Comparison of ENCODE assay signal across 12 mouse cellular contexts in genomic region chr5:42969621-42970020, GRCm38 (mm10).
"Had no signal": no experiment of that assay in that cellular context is flagged by ENCODE, and none has a peak within 500 bp of the region (broad histone marks: within the 10 kb centered on the region; RNA-seq: fewer than 3 reads in every experiment).

No protein-coding gene starts in this region.

- H3K36me3 ChIP-seq: limb, embryonic 15.5 days; liver, embryonic 12.5 days; lung, embryonic 15.5 days; midbrain, embryonic 13.5 days; stomach, embryonic 15.5 days had no signal

- ATAC-seq: liver, embryonic 12.5 days; midbrain, embryonic 13.5 days had no signal

- H3K27ac ChIP-seq: limb, embryonic 15.5 days; liver, embryonic 12.5 days; lung, embryonic 15.5 days; macrophage; midbrain, embryonic 13.5 days; stomach, embryonic 15.5 days had no signal

- H3K4me3 ChIP-seq: limb, embryonic 15.5 days; liver, embryonic 12.5 days; lung, embryonic 15.5 days; midbrain, embryonic 13.5 days; stomach, embryonic 15.5 days had no signal

- DNase-seq: kidney, adult 18-20 months; kidney, postnatal 14 days; lung, postnatal 14 days; right cerebral cortex, postnatal 4 days; spleen, adult 18-20 months; thymus, postnatal 36 days had no signal

- H3K9me3 ChIP-seq: limb, embryonic 15.5 days; liver, embryonic 12.5 days; lung, embryonic 15.5 days; midbrain, embryonic 13.5 days; stomach, embryonic 15.5 days had no signal

- H3K4me1 ChIP-seq: limb, embryonic 15.5 days; liver, embryonic 12.5 days; lung, embryonic 15.5 days; midbrain, embryonic 13.5 days; stomach, embryonic 15.5 days had no signal

- H3K27me3 ChIP-seq: limb, embryonic 15.5 days; liver, embryonic 12.5 days; lung, embryonic 15.5 days; midbrain, embryonic 13.5 days; stomach, embryonic 15.5 days had no signal
